ENCODE assay signal across 15 mouse cellular contexts in genomic region chr13:83725831-83726230, GRCm38 (mm10).
A peak's percentile ranks its signal among the peaks of the same experiment; 100 is the strongest.
DNase-seq lines count a peak whose midpoint lies in the region; ATAC-seq lines count a peak whose summit lies in the region.
"Had no signal": no experiment of that assay in that cellular context is flagged by ENCODE, and none has a peak within 500 bp of the region (broad histone marks: within the 10 kb centered on the region; RNA-seq: fewer than 3 reads in every experiment).

No protein-coding gene starts in this region.

- peak overlapping the region; percentile 84 for H3K4me3 ChIP-seq in hindbrain, embryonic 12.5 days
- peak overlapping the region; percentile 61 for H3K4me3 ChIP-seq in neural tube, embryonic 11.5 days (ENCODE audit: low read depth, low read length)
- H3K4me3 ChIP-seq: embryonic facial prominence, embryonic 15.5 days had no signal

- H3K27ac ChIP-seq in hindbrain, embryonic 12.5 days, result peak overlapping the region; percentile 100
- peak overlapping the region; percentile 100 for H3K27ac ChIP-seq in neural tube, embryonic 11.5 days (ENCODE audit: low read depth, low read length)
- H3K27ac ChIP-seq: embryonic facial prominence, embryonic 15.5 days had no signal

- DNase-seq in cerebellum, adult 9-10 months, result peak; percentile 63
- DNase-seq in cerebellum, adult 9-11 months, result no peak
- peak; percentile 43 to 57 for DNase-seq in cerebellum, postnatal 25 days
- DNase-seq in neural tube, embryonic 11.5 days (ENCODE audit: low spot score), result peak; percentile 50
- no peak for DNase-seq in natural killer cell, adult 2 months (ENCODE audit: low spot score in 2 of 2)
- DNase-seq in spleen, postnatal 10 days (ENCODE audit: low spot score in 2 of 2), result no peak
- no peak for DNase-seq in T-cell, adult 2 months (ENCODE audit: low spot score)
- DNase-seq: adrenal gland, postnatal 36 days; gastrocnemius, postnatal 14 days; heart, postnatal 4 days; kidney, postnatal 14 days; lung, embryonic 14.5 days; thymus, postnatal 14 days had no signal

- ATAC-seq in hindbrain, embryonic 12.5 days (ENCODE audit: low FRiP score), result no peak
- no peak for ATAC-seq in neural tube, embryonic 11.5 days (ENCODE audit: insufficient read depth, low FRiP score, low TSS enrichment)

- no peaks in the 10 kb centered on the region for H3K36me3 ChIP-seq in hindbrain, embryonic 12.5 days
- H3K36me3 ChIP-seq in neural tube, embryonic 11.5 days (ENCODE audit: control insufficient read depth, insufficient read depth, low read length), result no peaks in the 10 kb centered on the region
- H3K36me3 ChIP-seq: embryonic facial prominence, embryonic 15.5 days had no signal

- peak overlapping the region; percentile 69 for H3K4me2 ChIP-seq in hindbrain, embryonic 12.5 days (replicated peaks)
- peak overlapping the region; percentile 55 for H3K4me2 ChIP-seq in neural tube, embryonic 11.5 days (ENCODE audit: low read depth)
- H3K4me2 ChIP-seq: embryonic facial prominence, embryonic 15.5 days; lung, embryonic 14.5 days had no signal

- under 1% methylated on average over 13 of the region's 13 CpGs for WGBS in hindbrain, embryonic 12.5 days
- 3% methylated on average over 13 of the region's 13 CpGs for WGBS in neural tube, embryonic 11.5 days

- H3K9ac ChIP-seq in hindbrain, embryonic 12.5 days, result peak overlapping the region; percentile 100
- H3K9ac ChIP-seq in neural tube, embryonic 11.5 days (ENCODE audit: low read length), result peak overlapping the region; percentile 86
- H3K9ac ChIP-seq: embryonic facial prominence, embryonic 15.5 days; lung, embryonic 14.5 days had no signal

- peaks cover 26% of the 10 kb centered on the region; the same call in 1 of the 2 replicates for H3K27me3 ChIP-seq in hindbrain, embryonic 12.5 days
- H3K27me3 ChIP-seq in neural tube, embryonic 11.5 days (ENCODE audit: control insufficient read depth, insufficient read depth, low read length), result peaks cover 27% of the 10 kb centered on the region

- no peaks in the 10 kb centered on the region for H3K4me1 ChIP-seq in hindbrain, embryonic 12.5 days
- H3K4me1 ChIP-seq in neural tube, embryonic 11.5 days (ENCODE audit: control insufficient read depth, insufficient read depth, low read length), result no peaks in the 10 kb centered on the region

- H3K9me3 ChIP-seq in hindbrain, embryonic 12.5 days (replicated peaks), result no peaks in the 10 kb centered on the region
- H3K9me3 ChIP-seq in neural tube, embryonic 11.5 days (ENCODE audit: control insufficient read depth, low read length), result no peaks in the 10 kb centered on the region
- H3K9me3 ChIP-seq: embryonic facial prominence, embryonic 15.5 days had no signal

Comparison
In these comparisons a context has a peak if more than half of its experiments do, and no peak if none do; other contexts are left out.
1. DNase-seq: peak in cerebellum, adult 9-10 months (single experiment), cerebellum, postnatal 25 days (2 of 2) and neural tube, embryonic 11.5 days (single experiment); none in cerebellum, adult 9-11 months (single experiment), natural killer cell, adult 2 months (0 of 2), spleen, postnatal 10 days (0 of 2) and T-cell, adult 2 months (single experiment).